Mouse (Mus musculus): ENCODE results near the gene Slc36a2. TPM values are rescaled to one million over a fixed set of nuclear protein-coding genes. Genes with fewer than 3 reads are reported as not detected.

Slc36a2 gene
- total RNA-seq, 2 experiments from 2014 or later: 0.26 to 0.67 TPM

DNA sequence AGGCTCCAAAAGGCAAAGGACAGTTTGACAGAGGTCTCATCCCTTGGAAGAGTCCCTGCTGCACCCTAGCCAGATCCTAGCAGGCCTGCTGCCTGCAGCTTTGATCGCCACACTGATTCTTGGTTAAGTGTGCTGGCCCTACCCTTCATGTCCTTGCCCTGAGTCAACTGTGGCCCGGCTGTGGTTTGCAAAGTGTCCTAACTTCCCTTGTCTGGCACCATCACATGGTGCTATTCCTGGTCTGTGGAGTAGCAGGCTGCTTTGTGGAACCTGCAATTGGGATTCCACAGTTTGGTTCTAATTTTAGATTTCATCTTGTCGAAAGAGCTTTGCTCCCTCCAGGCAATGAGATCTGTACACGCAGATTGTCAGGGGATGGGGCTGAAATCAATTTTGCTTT is 2.4 kb upstream of the Slc36a2 start:
- no peak for DNase-seq (ENCODE audit: low spot score in 2 of 2)

- DNase-seq (ENCODE audit: low spot score in 2 of 2): no peak
Measured at GRCm38 (mm10) chr11:55184246-55184645, 631 bp downstream of the Slc36a2 start.

GRCm38 (mm10) chr11:55183124-55183523 is 1.8 kb downstream of the Slc36a2 start:
- no peak for DNase-seq (ENCODE audit: low spot score in 2 of 2)

- no peak for DNase-seq (ENCODE audit: low spot score in 2 of 2)
Measured at GRCm38 (mm10) chr11:55179856-55180255, 5.0 kb downstream of the Slc36a2 start.

DNA sequence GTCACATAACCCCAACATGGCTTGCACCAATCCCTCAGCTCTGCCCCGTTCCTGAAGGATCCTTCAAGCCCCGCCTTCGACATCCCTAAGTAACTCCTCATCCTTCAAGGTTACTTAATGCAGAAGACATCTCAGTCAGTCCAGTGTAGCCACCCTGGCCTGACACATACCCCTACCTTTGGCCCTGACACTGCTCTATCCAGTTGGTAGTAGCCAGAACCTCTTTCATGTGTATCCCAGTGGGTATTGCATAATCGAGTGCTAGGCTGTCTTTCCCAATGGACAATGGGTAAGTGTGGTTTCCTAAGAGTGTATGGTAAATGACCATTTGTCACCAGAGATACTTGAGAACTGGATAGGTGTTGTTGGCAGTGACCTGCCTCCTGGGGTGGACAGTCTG is 6.0 kb downstream of the Slc36a2 start:
- no peak for DNase-seq (ENCODE audit: low spot score in 2 of 2)

GRCm38 (mm10) chr11:55170501-55170900 is 14.4 kb downstream of the Slc36a2 start:
- DNase-seq (ENCODE audit: low spot score in 2 of 2): no peak

DNA sequence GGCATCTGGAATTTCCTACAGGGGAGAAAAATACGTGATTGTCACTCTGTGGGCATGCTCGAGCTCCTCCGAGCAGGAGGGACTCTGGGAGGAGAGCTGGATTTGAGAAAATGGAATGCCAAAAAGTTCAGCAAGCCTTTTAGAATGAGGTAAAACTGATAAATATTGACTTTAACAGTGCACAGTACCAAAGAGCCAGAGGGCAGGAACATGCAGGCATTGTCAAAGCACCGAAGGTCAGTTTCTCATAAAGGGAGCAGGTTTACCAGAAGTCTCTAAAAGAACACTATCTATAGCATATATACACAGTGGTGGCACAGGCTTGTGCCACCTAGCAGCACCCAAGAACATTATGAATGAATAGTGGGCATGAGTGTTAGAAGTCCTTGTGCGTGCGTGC is 16.0 kb downstream of the Slc36a2 start:
- DNase-seq (ENCODE audit: low spot score in 2 of 2): no peak

- no peak for DNase-seq (ENCODE audit: low spot score in 2 of 2)
Measured at GRCm38 (mm10) chr11:55168504-55168903, 16.4 kb downstream of the Slc36a2 start.

DNA sequence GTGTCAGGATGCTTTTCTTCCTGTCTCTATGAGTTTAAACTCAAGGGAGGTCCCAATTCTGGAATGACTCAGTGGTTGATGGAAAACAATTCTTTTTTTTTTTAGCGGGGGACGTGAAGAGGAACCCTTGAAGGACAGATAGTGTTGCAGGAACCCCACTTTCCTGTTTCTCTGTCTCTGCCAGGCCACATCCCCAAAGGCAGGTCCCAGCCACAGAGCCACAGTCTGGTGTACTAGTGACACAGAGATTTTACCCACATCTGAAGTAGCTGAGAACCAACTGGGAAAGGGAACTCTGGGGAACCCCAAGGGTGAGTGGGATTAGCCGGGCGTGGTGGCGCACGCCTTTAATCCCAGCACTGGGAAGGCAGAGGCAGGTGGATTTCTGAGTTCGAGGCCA is 19.1 kb downstream of the Slc36a2 start:
- DNase-seq (ENCODE audit: low spot score in 2 of 2): no peak

GRCm38 (mm10) chr11:55164723-55165122 is 20.2 kb downstream of the Slc36a2 start:
- DNase-seq (ENCODE audit: low spot score in 2 of 2): peak in 1 of 2 experiments; percentile 36

DNA sequence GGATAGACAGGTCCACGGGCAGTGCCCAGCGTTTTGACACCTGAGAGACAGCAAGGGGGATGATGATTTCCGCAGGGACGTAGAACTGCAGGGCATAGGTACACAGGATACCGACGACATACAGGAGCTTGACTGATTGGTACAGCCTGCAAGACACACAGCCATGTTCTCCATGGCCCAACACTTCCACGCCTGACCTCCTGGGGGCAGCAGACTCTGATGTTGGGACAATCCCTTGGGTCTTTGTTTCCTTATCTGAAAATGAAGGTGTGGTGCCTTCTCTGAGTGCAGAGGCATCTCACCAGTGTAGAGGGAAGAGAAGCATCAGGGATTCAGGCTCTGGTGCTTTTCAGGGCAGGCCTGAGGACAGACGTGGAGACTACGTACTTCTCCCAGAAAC is 22.2 kb downstream of the Slc36a2 start:
- peak; percentile 38 to 63 for DNase-seq (ENCODE audit: low spot score in 2 of 2)

DNA sequence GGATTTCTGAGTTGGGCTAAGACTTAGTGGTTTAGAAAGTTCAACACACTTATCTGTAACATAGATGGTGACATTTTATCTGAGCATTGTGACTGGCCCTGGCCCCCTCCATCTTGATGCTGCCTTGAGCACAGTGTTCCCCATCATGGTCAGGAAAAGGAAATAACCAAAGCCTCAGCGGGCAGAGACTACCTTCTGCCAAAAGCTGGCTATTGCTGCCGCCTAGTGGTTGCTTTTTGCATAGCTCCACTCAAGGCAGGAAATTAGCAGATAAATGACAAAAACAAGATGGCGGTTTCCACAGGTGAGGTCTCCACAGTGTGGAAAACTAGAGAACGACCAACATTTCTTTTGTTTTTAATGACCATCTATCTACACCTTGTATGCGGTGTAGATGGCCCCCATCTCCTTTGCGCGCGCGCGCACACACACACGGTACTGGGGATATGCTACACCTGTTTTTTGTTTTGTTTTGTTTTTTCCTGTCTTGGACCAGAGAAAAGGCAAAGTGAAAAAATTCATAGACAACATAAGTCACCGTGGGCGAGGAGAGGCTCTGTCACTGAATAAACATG is 26.0 kb downstream of the Slc36a2 start:
- peak; percentile 84 to 85 for DNase-seq (ENCODE audit: low spot score in 2 of 2)

DNA sequence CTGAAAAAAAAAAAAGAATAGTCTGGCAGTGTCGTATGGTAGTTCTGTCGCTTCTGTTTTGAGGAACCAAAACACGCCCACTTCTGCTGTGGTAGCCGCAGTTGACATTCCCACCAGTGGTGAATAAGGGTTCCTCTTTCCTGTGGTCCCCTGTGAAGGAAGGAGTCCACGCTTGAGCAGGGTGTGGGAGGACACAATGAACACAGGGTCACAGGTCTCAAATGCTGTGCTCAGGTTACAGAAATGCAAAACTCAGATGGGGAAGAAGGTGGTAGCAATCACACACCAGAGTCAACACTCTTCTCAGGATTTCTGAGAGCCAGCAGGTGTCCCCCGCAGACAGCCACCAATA is 29.8 kb downstream of the Slc36a2 start:
- DNase-seq (ENCODE audit: low spot score in 2 of 2): no peak

- DNase-seq (ENCODE audit: low spot score in 2 of 2): no peak
Measured at GRCm38 (mm10) chr11:55154398-55155069, 30.3 kb downstream of the Slc36a2 start.

DNA sequence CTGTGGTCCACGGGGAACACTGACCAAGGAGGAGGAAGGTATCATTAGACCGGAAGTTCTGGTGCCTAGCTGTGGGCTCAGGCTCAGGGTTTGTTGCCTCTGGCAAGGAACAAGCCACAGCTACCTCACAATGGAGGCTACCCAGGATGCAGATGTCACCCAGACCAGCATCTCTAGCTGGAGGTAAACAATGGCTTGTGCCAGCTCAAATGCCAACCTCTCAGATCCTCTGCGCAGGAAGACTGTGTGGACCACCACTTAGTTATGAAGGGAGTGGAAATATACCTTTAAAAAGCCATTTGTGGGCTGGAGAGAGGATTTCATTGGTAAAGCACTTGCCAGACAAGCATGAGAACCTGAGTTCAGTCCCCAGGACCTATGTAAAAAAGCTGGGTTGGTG is 33.3 kb downstream of the Slc36a2 start, which contains the start of gene Slc36a3:
Gene Slc36a3 (minus strand): TSS at position 101 of the 400 bp plus-strand sequence.
- DNase-seq (ENCODE audit: low spot score in 2 of 2): no peak

DNA sequence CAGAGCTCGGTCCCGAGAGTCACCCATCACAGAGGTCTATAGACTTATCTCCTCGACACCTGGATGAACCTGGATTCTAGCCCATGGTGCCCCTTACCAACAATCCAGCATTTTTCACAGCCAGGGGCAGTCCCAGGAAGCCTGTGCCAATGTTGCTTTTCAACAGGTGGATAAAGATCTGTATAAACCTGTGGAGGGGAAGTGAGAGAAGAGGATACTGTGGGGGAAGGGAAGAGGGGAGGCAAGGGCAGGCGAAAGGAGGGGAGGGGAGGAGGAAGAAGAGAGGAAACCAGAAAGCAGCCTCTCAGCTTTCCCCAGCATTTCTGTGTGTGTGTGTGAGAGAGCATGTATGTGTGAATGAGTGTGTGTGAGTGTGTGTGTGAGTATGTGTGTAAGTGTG is 36.4 kb downstream of the Slc36a2 start:
- no peak for DNase-seq (ENCODE audit: low spot score in 2 of 2)

DNA sequence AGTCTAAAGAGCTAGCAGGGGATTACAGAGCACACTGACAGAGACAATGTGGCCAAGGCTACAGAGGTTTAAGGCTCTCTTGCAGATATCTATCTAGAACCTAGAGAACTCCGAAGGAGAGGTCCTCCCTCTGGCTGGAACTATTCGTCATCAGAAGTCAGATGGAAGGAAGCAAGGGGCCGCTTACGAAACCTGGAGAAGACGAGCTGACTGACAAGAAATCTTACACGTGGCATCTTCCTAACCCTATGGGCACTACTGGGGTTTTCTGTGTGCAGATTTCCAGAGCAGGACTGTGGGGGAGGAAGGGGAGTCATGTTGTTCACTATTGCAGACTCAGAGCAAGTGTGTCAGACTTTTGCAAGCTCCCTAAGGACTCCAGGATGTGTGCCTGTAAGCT is 37.5 kb downstream of the Slc36a2 start:
- DNase-seq (ENCODE audit: low spot score in 2 of 2): no peak

DNA sequence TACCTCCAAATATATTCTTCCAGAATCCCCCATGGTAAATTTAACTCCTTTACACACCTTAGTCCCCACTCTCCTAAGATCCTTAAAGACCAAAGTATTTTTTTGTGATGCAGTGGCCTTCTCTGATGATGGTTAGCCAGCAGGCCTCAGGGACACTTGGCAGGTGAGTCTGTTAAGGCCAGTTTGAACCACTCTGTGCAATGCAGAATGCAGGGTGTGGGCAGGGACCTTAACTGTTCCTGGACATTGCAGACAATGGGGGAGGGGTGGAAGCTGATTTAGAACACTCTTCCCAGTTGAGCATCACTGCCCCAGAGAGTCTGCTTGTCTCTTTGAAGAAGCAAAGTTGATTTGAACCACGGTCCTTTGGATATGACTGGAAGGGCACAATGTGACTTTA is 38.0 kb downstream of the Slc36a2 start:
- no peak for DNase-seq (ENCODE audit: low spot score in 2 of 2)

GRCm38 (mm10) chr11:55144011-55144410 is 40.9 kb downstream of the Slc36a2 start:
- no peak for DNase-seq (ENCODE audit: low spot score in 2 of 2)

DNA sequence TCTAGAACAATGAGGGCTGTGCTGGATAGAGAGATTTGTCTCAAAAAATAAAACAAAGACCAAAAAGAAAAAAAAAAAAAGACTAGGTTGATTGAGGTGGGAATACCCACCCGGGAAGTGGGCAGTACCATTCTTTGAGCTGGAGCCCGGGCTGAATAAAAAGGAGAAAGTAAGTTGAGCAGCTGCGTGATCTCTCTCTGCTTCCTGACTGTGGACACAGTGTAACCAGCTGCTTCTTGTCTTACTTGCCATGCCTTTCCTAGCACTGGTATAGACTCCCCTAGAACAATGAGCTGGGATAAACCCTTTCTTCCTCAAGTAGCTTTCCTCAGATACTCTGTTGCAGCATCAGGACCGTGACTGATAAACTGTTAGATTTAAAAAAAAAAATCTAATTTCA is 43.4 kb downstream of the Slc36a2 start:
- DNase-seq (ENCODE audit: low spot score in 2 of 2): no peak

DNA sequence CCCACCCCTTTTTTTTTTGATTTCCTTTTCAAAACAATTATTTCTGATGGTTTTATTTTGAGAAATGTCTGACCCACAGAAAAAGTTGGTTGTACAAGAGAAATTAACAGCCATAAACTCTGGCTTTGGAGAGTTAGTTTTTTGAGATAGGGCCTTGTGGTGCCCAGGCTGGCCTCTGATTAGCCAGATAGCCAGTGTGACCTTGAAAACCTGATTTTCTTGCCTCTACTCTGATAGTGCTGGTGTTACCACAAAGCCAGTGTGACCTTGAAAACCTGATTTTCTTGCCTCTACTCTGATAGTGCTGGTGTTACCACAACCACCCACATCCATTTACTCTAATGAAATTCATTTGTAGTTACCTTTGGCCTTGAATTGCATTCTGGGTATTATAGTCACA is 47.2 kb downstream of the Slc36a2 start:
- DNase-seq (ENCODE audit: low spot score in 2 of 2): no peak

- DNase-seq (ENCODE audit: low spot score in 2 of 2): peak; percentile 6 to 20
Measured at GRCm38 (mm10) chr11:55136770-55137547, 47.9 kb downstream of the Slc36a2 start.
